Mouse (Mus musculus) embryonic facial prominence, embryonic 13.5 days (tissue): ENCODE results near the gene Cox8b. TPM values are rescaled to one million over a fixed set of nuclear protein-coding genes. Genes with fewer than 3 reads are reported as not detected.
A peak's percentile ranks its signal among the peaks of the same experiment; 100 is the strongest.

Experiments used
- ATAC-seq: fragments of 200-750 bp; cut with Nextera tagmentation; 2 replicates; pipeline ENCODE4 v1.8.0; 2017; ENCODE audit warnings: low read depth; ENCODE audit not compliant: insufficient number of reproducible peaks, insufficient read depth, low FRiP score, low TSS enrichment
- H3K27ac ChIP-seq: fragments of 300-500 bp; sonication (generic); 2 replicates; pipeline ENCODE4 v1.5.1; 2015; ENCODE audit warnings: moderate library complexity, mild to moderate bottlenecking, inconsistent platforms
- H3K27me3 ChIP-seq: fragments of 300-500 bp; sonication (generic); 2 replicates; pipeline ENCODE4 v1.6.1; 2015; ENCODE audit warnings: mild to moderate bottlenecking, inconsistent platforms
- H3K36me3 ChIP-seq: fragments of 300-500 bp; sonication (generic); 2 replicates; pipeline ENCODE4 v1.6.1; 2015; ENCODE audit warnings: mild to moderate bottlenecking, inconsistent platforms
- H3K4me1 ChIP-seq: fragments of 300-500 bp; sonication (generic); 2 replicates; pipeline ENCODE4 v1.6.1; 2015; ENCODE audit warnings: inconsistent platforms
- H3K4me2 ChIP-seq: fragments of 300-500 bp; sonication (generic); 2 replicates; pipeline ENCODE4 v1.6.1; 2015; ENCODE audit warnings: moderate library complexity, mild to moderate bottlenecking, inconsistent platforms
- H3K4me3 ChIP-seq: fragments of 300-500 bp; sonication (generic); 2 replicates; pipeline ENCODE4 v1.5.1; 2015; ENCODE audit warnings: mild to moderate bottlenecking, inconsistent platforms
- H3K9ac ChIP-seq: fragments of 300-500 bp; sonication (generic); 2 replicates; pipeline ENCODE4 v1.6.1; 2015; ENCODE audit warnings: mild to moderate bottlenecking, inconsistent platforms
- H3K9me3 ChIP-seq: fragments of 300-500 bp; sonication (generic); 2 replicates; pipeline ENCODE4 v1.6.1; 2016; ENCODE audit warnings: inconsistent platforms
- WGBS: fragments of 180-500 bp; shearing (Covaris S2); methylation state at CpG from one replicate; pipeline ENCODE4 v1.1.7; 2015; ENCODE audit warnings: mixed read lengths; 5-methylcytosine and 5-hydroxymethylcytosine counted together
- polyA plus RNA-seq: library from polyadenylated mRNA; unstranded; fragments of >200 nt; fragmentation: Nextera tagmentation; extraction: Ambion mirVana; gene quantifications from 2 replicates; pipeline ENCODE4 v1.2.1, GENCODE M21; 2015

The Cox8b gene
- polyA plus RNA-seq, 1 experiment from 2014 or later: 1.2 TPM

GRCm38 (mm10) chr7:140912846-140913482 lies 12.7 kb upstream of the Cox8b start:
- WGBS: 63% methylated on average over 5 of the region's 5 CpGs
- Histone ChIP-seq H3K27ac (no peak overlapping the region), H3K9ac (no peak overlapping the region), H3K4me1 (no peaks in the 10 kb centered on the region), H3K36me3 (no peaks in the 10 kb centered on the region), H3K27me3 (peaks cover 10% of the 10 kb centered on the region), H3K4me2 (no peak overlapping the region), H3K9me3 (no peaks in the 10 kb centered on the region), H3K4me3 (no peak overlapping the region)
- no peak for ATAC-seq

GRCm38 (mm10) chr7:140912293-140912692 lies 12.0 kb upstream of the Cox8b start:
- WGBS: 67% methylated on average over 3 of the region's 3 CpGs
- no peak overlapping the region for H3K4me3 ChIP-seq
- no peak overlapping the region for H3K27ac ChIP-seq
- H3K36me3 ChIP-seq: no peaks in the 10 kb centered on the region
- H3K4me2 ChIP-seq: no peak overlapping the region
- H3K4me1 ChIP-seq: no peaks in the 10 kb centered on the region
- ATAC-seq: no peak
- peaks cover 3% of the 10 kb centered on the region; the same call in 1 of the 2 replicates for H3K27me3 ChIP-seq
- no peak overlapping the region for H3K9ac ChIP-seq
- no peaks in the 10 kb centered on the region for H3K9me3 ChIP-seq

- peak overlapping the region; percentile 87 for H3K4me2 ChIP-seq
- H3K36me3 ChIP-seq: no peaks in the 10 kb centered on the region
- ATAC-seq: peak; percentile 61
- H3K9me3 ChIP-seq: no peaks in the 10 kb centered on the region
- no peak overlapping the region for H3K27ac ChIP-seq
- 1% methylated on average over 19 of the region's 19 CpGs for WGBS
- peak overlapping the region; percentile 61 for H3K9ac ChIP-seq
- peak overlapping the region; percentile 47 for H3K4me3 ChIP-seq
- no peaks in the 10 kb centered on the region for H3K27me3 ChIP-seq
- no peaks in the 10 kb centered on the region for H3K4me1 ChIP-seq
Measured at GRCm38 (mm10) chr7:140908634-140909107, 8.4 kb upstream of the Cox8b start.

GRCm38 (mm10) chr7:140908181-140908580 lies 7.9 kb upstream of the Cox8b start:
- H3K4me3 ChIP-seq: no peak overlapping the region; the same call in 1 of the 2 replicates
- H3K27me3 ChIP-seq: no peaks in the 10 kb centered on the region
- H3K4me2 ChIP-seq: peak overlapping the region; percentile 87; the same call in 1 of the 2 replicates
- 50% methylated on average over 7 of the region's 7 CpGs for WGBS
- no peaks in the 10 kb centered on the region for H3K4me1 ChIP-seq
- H3K9ac ChIP-seq: no peak overlapping the region
- no peak for ATAC-seq
- no peaks in the 10 kb centered on the region for H3K36me3 ChIP-seq
- no peaks in the 10 kb centered on the region for H3K9me3 ChIP-seq
- no peak overlapping the region for H3K27ac ChIP-seq

- WGBS: 83% methylated on average over 7 of the region's 7 CpGs
- H3K9ac ChIP-seq: no peak overlapping the region
- no peak overlapping the region for H3K27ac ChIP-seq
- no peaks in the 10 kb centered on the region for H3K27me3 ChIP-seq
- H3K9me3 ChIP-seq: no peaks in the 10 kb centered on the region
- no peak overlapping the region for H3K4me2 ChIP-seq
- H3K36me3 ChIP-seq: no peaks in the 10 kb centered on the region
- no peak for ATAC-seq
- no peak overlapping the region for H3K4me3 ChIP-seq
- no peaks in the 10 kb centered on the region for H3K4me1 ChIP-seq
Measured at GRCm38 (mm10) chr7:140907697-140908096, 7.5 kb upstream of the Cox8b start.

- H3K4me3 ChIP-seq: no peak overlapping the region
- 85% methylated on average over 13 of the region's 13 CpGs for WGBS
- no peak for ATAC-seq
Measured at GRCm38 (mm10) chr7:140907131-140907530, 6.9 kb upstream of the Cox8b start.

GRCm38 (mm10) chr7:140905642-140906081 lies 5.4 kb upstream of the Cox8b start:
- Histone ChIP-seq H3K4me1 (peaks cover 7% of the 10 kb centered on the region; the same call in 1 of the 2 replicates), H3K4me2 (no peak overlapping the region), H3K9ac (no peak overlapping the region), H3K4me3 (no peak overlapping the region), H3K27ac (no peak overlapping the region), H3K36me3 (no peaks in the 10 kb centered on the region), H3K27me3 (no peaks in the 10 kb centered on the region), H3K9me3 (no peaks in the 10 kb centered on the region)
- 57% methylated on average over 2 of the region's 2 CpGs for WGBS
- ATAC-seq: no peak

More at GRCm38 (mm10) chr7:140907131-140907530, 6.9 kb upstream of the Cox8b start:
- Histone ChIP-seq H3K27me3 (no peaks in the 10 kb centered on the region), H3K4me2 (no peak overlapping the region), H3K27ac (no peak overlapping the region), H3K4me1 (peaks cover 3% of the 10 kb centered on the region; the same call in 1 of the 2 replicates), H3K9me3 (no peaks in the 10 kb centered on the region), H3K36me3 (no peaks in the 10 kb centered on the region), H3K9ac (no peak overlapping the region)

GRCm38 (mm10) chr7:140903212-140903611 lies 3.0 kb upstream of the Cox8b start:
- no peak overlapping the region for H3K4me3 ChIP-seq
- no peak for ATAC-seq
- 25% methylated on average over 13 of the region's 13 CpGs for WGBS
- peak overlapping the region; percentile 40; the same call in 1 of the 2 replicates for H3K9ac ChIP-seq
- no peak overlapping the region for H3K4me2 ChIP-seq
- H3K27me3 ChIP-seq: no peaks in the 10 kb centered on the region
- H3K36me3 ChIP-seq: peaks cover 11% of the 10 kb centered on the region
- no peaks in the 10 kb centered on the region for H3K9me3 ChIP-seq
- H3K27ac ChIP-seq: no peak overlapping the region
- H3K4me1 ChIP-seq: peaks cover 7% of the 10 kb centered on the region; the same call in 1 of the 2 replicates

GRCm38 (mm10) chr7:140902036-140902875 lies 2.0 kb upstream of the Cox8b start:
- no peak for ATAC-seq
- no peaks in the 10 kb centered on the region for H3K9me3 ChIP-seq
- H3K9ac ChIP-seq: peak overlapping the region; percentile 36; the same call in 1 of the 2 replicates
- no peak overlapping the region for H3K4me3 ChIP-seq
- peaks cover 21% of the 10 kb centered on the region for H3K36me3 ChIP-seq
- H3K27ac ChIP-seq: peak overlapping the region; percentile 22; the same call in 1 of the 2 replicates
- 36% methylated on average over 15 of the region's 15 CpGs for WGBS
- no peaks in the 10 kb centered on the region for H3K27me3 ChIP-seq
- no peak overlapping the region for H3K4me2 ChIP-seq
- H3K4me1 ChIP-seq: peaks cover 7% of the 10 kb centered on the region; the same call in 1 of the 2 replicates

- no peak for ATAC-seq
- Histone ChIP-seq H3K27me3 (no peaks in the 10 kb centered on the region), H3K9me3 (no peaks in the 10 kb centered on the region), H3K4me2 (no peak overlapping the region), H3K36me3 (peaks cover 43% of the 10 kb centered on the region), H3K9ac (no peak overlapping the region), H3K27ac (no peak overlapping the region), H3K4me3 (no peak overlapping the region), H3K4me1 (peaks cover 7% of the 10 kb centered on the region; the same call in 1 of the 2 replicates)
- WGBS: 82% methylated on average over 3 of the region's 3 CpGs
Measured at GRCm38 (mm10) chr7:140899121-140899520, 1.1 kb downstream of the Cox8b start.

GRCm38 (mm10) chr7:140897863-140898262 lies 2.4 kb downstream of the Cox8b start:
- Histone ChIP-seq H3K4me3 (no peak overlapping the region), H3K9me3 (no peaks in the 10 kb centered on the region), H3K36me3 (peaks cover 55% of the 10 kb centered on the region), H3K27me3 (no peaks in the 10 kb centered on the region), H3K9ac (no peak overlapping the region), H3K27ac (no peak overlapping the region), H3K4me2 (no peak overlapping the region), H3K4me1 (peaks cover 7% of the 10 kb centered on the region; the same call in 1 of the 2 replicates)
- 68% methylated on average over 7 of the region's 7 CpGs for WGBS
- ATAC-seq: no peak
